Mouse (Mus musculus): ENCODE data around the gene Mex3a. TPM values are rescaled to one million over a fixed set of nuclear protein-coding genes. Genes with fewer than 3 reads are reported as not detected.

Gene Mex3a
- polyA plus RNA-seq, 1 experiment from 2014 or later, result 43.6 TPM

- Histone ChIP-seq H3K9me3 (ENCODE audit: control insufficient read depth, low read length) (no peaks in the 10 kb centered on the region), H3K36me3 (ENCODE audit: control insufficient read depth, insufficient read depth, low read length) (peaks cover 8% of the 10 kb centered on the region), H3K4me3 (ENCODE audit: low read depth, low read length) (no peak overlapping the region), H3K4me1 (ENCODE audit: control insufficient read depth, insufficient read depth, low read length) (peaks cover 10% of the 10 kb centered on the region), H3K27me3 (ENCODE audit: control insufficient read depth, insufficient read depth, low read length) (no peaks in the 10 kb centered on the region), H3K27ac (ENCODE audit: low read depth, low read length) (no peak overlapping the region), H3K4me2 (ENCODE audit: low read depth) (no peak overlapping the region), H3K9ac (ENCODE audit: low read length) (no peak overlapping the region)
- DNase-seq (ENCODE audit: low spot score) (no peak), ATAC-seq (ENCODE audit: insufficient read depth, low FRiP score, low TSS enrichment) (no peak)
- 89% methylated on average over 8 of the region's 8 CpGs for WGBS
Observed at GRCm38 (mm10) chr3:88543174-88543573, 11.0 kb downstream of the Mex3a start.

GRCm38 (mm10) chr3:88543651-88544410 is 11.6 kb downstream of the Mex3a start:
- ATAC-seq (ENCODE audit: insufficient read depth, low FRiP score, low TSS enrichment) (no peak), DNase-seq (ENCODE audit: low spot score) (no peak)
- Histone ChIP-seq H3K9ac (ENCODE audit: low read length) (no peak overlapping the region), H3K4me3 (ENCODE audit: low read depth, low read length) (no peak overlapping the region), H3K4me1 (ENCODE audit: control insufficient read depth, insufficient read depth, low read length) (peaks cover 4% of the 10 kb centered on the region), H3K36me3 (ENCODE audit: control insufficient read depth, insufficient read depth, low read length) (peaks cover 3% of the 10 kb centered on the region; the same call in 1 of the 2 replicates), H3K27me3 (ENCODE audit: control insufficient read depth, insufficient read depth, low read length) (no peaks in the 10 kb centered on the region), H3K9me3 (ENCODE audit: control insufficient read depth, low read length) (no peaks in the 10 kb centered on the region), H3K4me2 (ENCODE audit: low read depth) (no peak overlapping the region), H3K27ac (ENCODE audit: low read depth, low read length) (no peak overlapping the region)
- WGBS, result 77% methylated on average over 5 of the region's 5 CpGs

- H3K9me3 ChIP-seq (ENCODE audit: control insufficient read depth, low read length), result no peaks in the 10 kb centered on the region
- 45% methylated on average over 5 of the region's 5 CpGs for WGBS
- H3K27ac ChIP-seq (ENCODE audit: low read depth, low read length), result no peak overlapping the region
- DNase-seq (ENCODE audit: low spot score) (no peak), ATAC-seq (ENCODE audit: insufficient read depth, low FRiP score, low TSS enrichment) (no peak)
- no peaks in the 10 kb centered on the region; the same call in 1 of the 2 replicates for H3K4me1 ChIP-seq (ENCODE audit: control insufficient read depth, insufficient read depth, low read length)
- H3K4me3 ChIP-seq (ENCODE audit: low read depth, low read length), result no peak overlapping the region
- H3K9ac ChIP-seq (ENCODE audit: low read length), result no peak overlapping the region
- H3K36me3 ChIP-seq (ENCODE audit: control insufficient read depth, insufficient read depth, low read length), result peaks cover 3% of the 10 kb centered on the region; the same call in 1 of the 2 replicates
- H3K27me3 ChIP-seq (ENCODE audit: control insufficient read depth, insufficient read depth, low read length), result no peaks in the 10 kb centered on the region
- no peak overlapping the region for H3K4me2 ChIP-seq (ENCODE audit: low read depth)
Observed at GRCm38 (mm10) chr3:88544514-88544913, 12.3 kb downstream of the Mex3a start.

GRCm38 (mm10) chr3:88544955-88545591 is 12.9 kb downstream of the Mex3a start:
- no peak for DNase-seq (ENCODE audit: low spot score)
- Histone ChIP-seq H3K36me3 (ENCODE audit: control insufficient read depth, insufficient read depth, low read length) (peaks cover 2% of the 10 kb centered on the region; the same call in 1 of the 2 replicates), H3K27me3 (ENCODE audit: control insufficient read depth, insufficient read depth, low read length) (no peaks in the 10 kb centered on the region), H3K27ac (ENCODE audit: low read depth, low read length) (no peak overlapping the region), H3K4me1 (ENCODE audit: control insufficient read depth, insufficient read depth, low read length) (no peaks in the 10 kb centered on the region), H3K4me2 (ENCODE audit: low read depth) (no peak overlapping the region), H3K9me3 (ENCODE audit: control insufficient read depth, low read length) (no peaks in the 10 kb centered on the region), H3K9ac (ENCODE audit: low read length) (no peak overlapping the region), H3K4me3 (ENCODE audit: low read depth, low read length) (no peak overlapping the region)
- WGBS, result 67% methylated on average over 20 of the region's 20 CpGs
- no peak for ATAC-seq (ENCODE audit: insufficient read depth, low FRiP score, low TSS enrichment)

- DNase-seq (ENCODE audit: low spot score) (no peak), ATAC-seq (ENCODE audit: insufficient read depth, low FRiP score, low TSS enrichment) (no peak)
- Histone ChIP-seq H3K9ac (ENCODE audit: low read length) (no peak overlapping the region), H3K27me3 (ENCODE audit: control insufficient read depth, insufficient read depth, low read length) (no peaks in the 10 kb centered on the region), H3K9me3 (ENCODE audit: control insufficient read depth, low read length) (no peaks in the 10 kb centered on the region), H3K4me3 (ENCODE audit: low read depth, low read length) (no peak overlapping the region), H3K4me1 (ENCODE audit: control insufficient read depth, insufficient read depth, low read length) (peaks cover 2% of the 10 kb centered on the region), H3K36me3 (ENCODE audit: control insufficient read depth, insufficient read depth, low read length) (no peaks in the 10 kb centered on the region; the same call in 1 of the 2 replicates), H3K27ac (ENCODE audit: low read depth, low read length) (no peak overlapping the region), H3K4me2 (ENCODE audit: low read depth) (no peak overlapping the region)
- 78% methylated on average over 6 of the region's 6 CpGs for WGBS
Observed at GRCm38 (mm10) chr3:88546674-88547418, 14.7 kb downstream of the Mex3a start.

- ATAC-seq (ENCODE audit: insufficient read depth, low FRiP score, low TSS enrichment), result no peak
- Histone ChIP-seq H3K36me3 (ENCODE audit: control insufficient read depth, insufficient read depth, low read length) (no peaks in the 10 kb centered on the region; the same call in 1 of the 2 replicates), H3K9ac (ENCODE audit: low read length) (no peak within 1 kb of the TSS), H3K4me2 (ENCODE audit: low read depth) (no peak within 1 kb of the TSS), H3K9me3 (ENCODE audit: control insufficient read depth, low read length) (no peaks in the 10 kb centered on the region), H3K27me3 (ENCODE audit: control insufficient read depth, insufficient read depth, low read length) (no peaks in the 10 kb centered on the region), H3K27ac (ENCODE audit: low read depth, low read length) (no peak within 1 kb of the TSS), H3K4me3 (ENCODE audit: low read depth, low read length) (no peak within 1 kb of the TSS), H3K4me1 (ENCODE audit: control insufficient read depth, insufficient read depth, low read length) (peaks cover 7% of the 10 kb centered on the region)
- no peak for DNase-seq (ENCODE audit: low spot score)
- 50% methylated on average over 18 of the region's 18 CpGs for WGBS
Observed at GRCm38 (mm10) chr3:88548180-88548917, 16.2 kb downstream of the Mex3a start, which contains the start of gene Rab25. TSS of gene Rab25 (minus strand) at chr3:88548300.

- Histone ChIP-seq H3K4me2 (ENCODE audit: low read depth) (no peak overlapping the region; the same call in 1 of the 2 replicates), H3K9me3 (ENCODE audit: control insufficient read depth, low read length) (no peaks in the 10 kb centered on the region), H3K9ac (ENCODE audit: low read length) (no peak overlapping the region), H3K36me3 (ENCODE audit: control insufficient read depth, insufficient read depth, low read length) (peaks cover 4% of the 10 kb centered on the region), H3K4me1 (ENCODE audit: control insufficient read depth, insufficient read depth, low read length) (peaks cover 11% of the 10 kb centered on the region), H3K4me3 (ENCODE audit: low read depth, low read length) (no peak overlapping the region), H3K27me3 (ENCODE audit: control insufficient read depth, insufficient read depth, low read length) (no peaks in the 10 kb centered on the region), H3K27ac (ENCODE audit: low read depth, low read length) (no peak overlapping the region)
- no peak for ATAC-seq (ENCODE audit: insufficient read depth, low FRiP score, low TSS enrichment)
- no peak for DNase-seq (ENCODE audit: low spot score)
- 86% methylated on average over 4 of the region's 4 CpGs for WGBS
Observed at GRCm38 (mm10) chr3:88551586-88551985, 19.4 kb downstream of the Mex3a start.

- peak overlapping the region; percentile 64; the same call in 1 of the 2 replicates for H3K27ac ChIP-seq (ENCODE audit: low read depth, low read length)
Observed at GRCm38 (mm10) chr3:88552082-88552645, 20.0 kb downstream of the Mex3a start.

More at GRCm38 (mm10) chr3:88552082-88552645, 20.0 kb downstream of the Mex3a start:
- WGBS, result 25% methylated on average over 16 of the region's 16 CpGs
- no peaks in the 10 kb centered on the region for H3K27me3 ChIP-seq (ENCODE audit: control insufficient read depth, insufficient read depth, low read length)
- peaks cover 8% of the 10 kb centered on the region for H3K36me3 ChIP-seq (ENCODE audit: control insufficient read depth, insufficient read depth, low read length)
- no peak for ATAC-seq (ENCODE audit: insufficient read depth, low FRiP score, low TSS enrichment)
- H3K4me1 ChIP-seq (ENCODE audit: control insufficient read depth, insufficient read depth, low read length), result peaks cover 11% of the 10 kb centered on the region
- H3K4me3 ChIP-seq (ENCODE audit: low read depth, low read length), result peak overlapping the region; percentile 90
- DNase-seq (ENCODE audit: low spot score), result no peak
- H3K9ac ChIP-seq (ENCODE audit: low read length), result peak overlapping the region; percentile 66
- peak overlapping the region; percentile 79 for H3K4me2 ChIP-seq (ENCODE audit: low read depth)
- H3K9me3 ChIP-seq (ENCODE audit: control insufficient read depth, low read length), result no peaks in the 10 kb centered on the region
